Mouse (Mus musculus): Measurements from ENCODE around the gene Eda. TPM values are rescaled to one million over a fixed set of nuclear protein-coding genes. Genes with fewer than 3 reads are reported as not detected.

The Eda gene
- polyA plus RNA-seq (2015; fragmentation: Nextera tagmentation; extraction: Ambion mirVana) = 1.5 and 2.1 TPM in 2 replicates

- Histone ChIP-seq H3K4me2 (replicated peaks) (peak within 1 kb of the TSS; percentile 81), H3K27me3 (no peaks in the 10 kb centered on the region), H3K36me3 (no peaks in the 10 kb centered on the region), H3K4me1 (peaks cover 5% of the 10 kb centered on the region), H3K4me3 (peak within 1 kb of the TSS; percentile 59), H3K9me3 (no peaks in the 10 kb centered on the region), H3K27ac (replicated peaks) (peak within 1 kb of the TSS; percentile 52; the same call in 1 of the 2 replicates), H3K9ac (replicated peaks) (peak within 1 kb of the TSS; percentile 55)
- 17% methylated on average over 40 of the region's 49 CpGs for WGBS
- ATAC-seq (replicated peaks) = peak; percentile 98
Observed at GRCm38 (mm10) chrX:99975250-99975984, at the start of gene Eda. Eda (plus strand) TSS chrX:99975606.

- Histone ChIP-seq H3K4me3 (no peak overlapping the region), H3K27me3 (no peaks in the 10 kb centered on the region), H3K36me3 (no peaks in the 10 kb centered on the region), H3K9me3 (no peaks in the 10 kb centered on the region), H3K4me2 (replicated peaks) (no peak overlapping the region), H3K9ac (replicated peaks) (no peak overlapping the region), H3K4me1 (no peaks in the 10 kb centered on the region), H3K27ac (replicated peaks) (no peak overlapping the region)
- 68% methylated on average over 4 of the region's 4 CpGs for WGBS
- ATAC-seq (replicated peaks) = no peak
Observed at GRCm38 (mm10) chrX:99961002-99961401, 14.4 kb upstream of the Eda start.

- H3K4me3 ChIP-seq = no peak overlapping the region
- ATAC-seq (replicated peaks) = no peak
- 92% methylated on average over 1 of the region's 1 CpGs for WGBS
- H3K9ac ChIP-seq (replicated peaks) = no peak overlapping the region
- H3K9me3 ChIP-seq = no peaks in the 10 kb centered on the region
- no peaks in the 10 kb centered on the region for H3K4me1 ChIP-seq
- no peak overlapping the region for H3K27ac ChIP-seq (replicated peaks)
- H3K36me3 ChIP-seq = no peaks in the 10 kb centered on the region
- no peak overlapping the region for H3K4me2 ChIP-seq (replicated peaks)
- H3K27me3 ChIP-seq = no peaks in the 10 kb centered on the region
Observed at GRCm38 (mm10) chrX:99970111-99970510, 5.3 kb upstream of the Eda start.

- Histone ChIP-seq H3K36me3 (no peaks in the 10 kb centered on the region), H3K4me1 (peaks cover 5% of the 10 kb centered on the region), H3K9ac (replicated peaks) (no peak overlapping the region), H3K27ac (replicated peaks) (no peak overlapping the region), H3K4me2 (replicated peaks) (no peak overlapping the region; the same call in 1 of the 2 replicates), H3K27me3 (no peaks in the 10 kb centered on the region), H3K9me3 (no peaks in the 10 kb centered on the region), H3K4me3 (no peak overlapping the region)
- 46% methylated on average over 3 of the region's 3 CpGs for WGBS
- ATAC-seq (replicated peaks) = no peak
Observed at GRCm38 (mm10) chrX:99974381-99974780, 1.0 kb upstream of the Eda start.

- ATAC-seq (replicated peaks) = peak; percentile 61
- H3K27ac ChIP-seq (replicated peaks) = 0 out of 2 replicates have a peak overlapping the region, but pooled peaks have one; percentile 11
- peak overlapping the region; percentile 59 for H3K4me3 ChIP-seq
- no peaks in the 10 kb centered on the region for H3K9me3 ChIP-seq
- H3K9ac ChIP-seq (replicated peaks) = no peak overlapping the region
- WGBS = 29% methylated on average over 5 of the region's 5 CpGs
- peaks cover 5% of the 10 kb centered on the region for H3K4me1 ChIP-seq
- H3K27me3 ChIP-seq = no peaks in the 10 kb centered on the region
- H3K4me2 ChIP-seq (replicated peaks) = peak overlapping the region; percentile 81
- H3K36me3 ChIP-seq = no peaks in the 10 kb centered on the region
Observed at GRCm38 (mm10) chrX:99974803-99975202, 603 bp upstream of the Eda start.

GRCm38 (mm10) chrX:99975985-99976924 is 849 bp downstream of the Eda start:
- Histone ChIP-seq H3K27me3 (no peaks in the 10 kb centered on the region), H3K4me1 (peaks cover 5% of the 10 kb centered on the region), H3K9me3 (no peaks in the 10 kb centered on the region), H3K4me2 (replicated peaks) (peak overlapping the region; percentile 81), H3K9ac (replicated peaks) (peak overlapping the region; percentile 55), H3K36me3 (no peaks in the 10 kb centered on the region), H3K4me3 (peak overlapping the region; percentile 59), H3K27ac (replicated peaks) (no peak overlapping the region)
- 25% methylated on average over 48 of the region's 48 CpGs for WGBS
- ATAC-seq (replicated peaks) = peak; percentile 9

GRCm38 (mm10) chrX:99978354-99978753 is 2.9 kb downstream of the Eda start:
- 79% methylated on average over 2 of the region's 2 CpGs for WGBS
- Histone ChIP-seq H3K9me3 (no peaks in the 10 kb centered on the region), H3K36me3 (no peaks in the 10 kb centered on the region), H3K4me1 (peaks cover 5% of the 10 kb centered on the region), H3K9ac (replicated peaks) (no peak overlapping the region), H3K27ac (replicated peaks) (no peak overlapping the region), H3K27me3 (no peaks in the 10 kb centered on the region), H3K4me3 (no peak overlapping the region), H3K4me2 (replicated peaks) (no peak overlapping the region)
- no peak for ATAC-seq (replicated peaks)

GRCm38 (mm10) chrX:99993434-99993833 is 18.0 kb downstream of the Eda start:
- no peak overlapping the region for H3K9ac ChIP-seq (replicated peaks)
- H3K27ac ChIP-seq (replicated peaks) = no peak overlapping the region
- H3K4me2 ChIP-seq (replicated peaks) = no peak overlapping the region
- ATAC-seq (replicated peaks) = no peak
- 97% methylated on average over 1 of the region's 1 CpGs for WGBS
- no peak overlapping the region for H3K4me3 ChIP-seq
- no peaks in the 10 kb centered on the region for H3K27me3 ChIP-seq
- H3K9me3 ChIP-seq = no peaks in the 10 kb centered on the region
- H3K4me1 ChIP-seq = no peaks in the 10 kb centered on the region
- no peaks in the 10 kb centered on the region for H3K36me3 ChIP-seq

- H3K9me3 ChIP-seq = no peaks in the 10 kb centered on the region
- 92% methylated on average over 2 of the region's 2 CpGs for WGBS
- H3K36me3 ChIP-seq = no peaks in the 10 kb centered on the region
- no peak for ATAC-seq (replicated peaks)
- H3K4me2 ChIP-seq (replicated peaks) = no peak overlapping the region
- no peaks in the 10 kb centered on the region for H3K4me1 ChIP-seq
- no peak overlapping the region for H3K9ac ChIP-seq (replicated peaks)
- no peak overlapping the region for H3K4me3 ChIP-seq
- no peak overlapping the region for H3K27ac ChIP-seq (replicated peaks)
- H3K27me3 ChIP-seq = no peaks in the 10 kb centered on the region
Observed at GRCm38 (mm10) chrX:99999342-99999741, 23.9 kb downstream of the Eda start.

GRCm38 (mm10) chrX:100118362-100118761 is 143.0 kb downstream of the Eda start:
- no peak for ATAC-seq (replicated peaks)
- no peak overlapping the region for H3K9ac ChIP-seq (replicated peaks)
- no peaks in the 10 kb centered on the region for H3K36me3 ChIP-seq
- H3K4me2 ChIP-seq (replicated peaks) = no peak overlapping the region
- no peak overlapping the region for H3K27ac ChIP-seq (replicated peaks)
- WGBS = 63% methylated on average over 1 of the region's 1 CpGs
- no peaks in the 10 kb centered on the region for H3K4me1 ChIP-seq
- no peaks in the 10 kb centered on the region for H3K27me3 ChIP-seq
- no peaks in the 10 kb centered on the region for H3K9me3 ChIP-seq
- no peak overlapping the region for H3K4me3 ChIP-seq

- ATAC-seq (replicated peaks) = no peak
- 38% methylated on average over 2 of the region's 2 CpGs for WGBS
- no peak overlapping the region for H3K4me3 ChIP-seq
Observed at GRCm38 (mm10) chrX:100195286-100195685, 219.9 kb downstream of the Eda start.

GRCm38 (mm10) chrX:100313652-100314051 is 338.2 kb downstream of the Eda start:
- Histone ChIP-seq H3K4me1 (no peaks in the 10 kb centered on the region), H3K9ac (replicated peaks) (no peak overlapping the region), H3K27ac (replicated peaks) (no peak overlapping the region), H3K9me3 (no peaks in the 10 kb centered on the region), H3K27me3 (no peaks in the 10 kb centered on the region), H3K36me3 (no peaks in the 10 kb centered on the region), H3K4me2 (replicated peaks) (no peak overlapping the region), H3K4me3 (no peak overlapping the region)
- no peak for ATAC-seq (replicated peaks)

More at GRCm38 (mm10) chrX:100195286-100195685, 219.9 kb downstream of the Eda start:
- Histone ChIP-seq H3K4me2 (replicated peaks) (no peak overlapping the region), H3K27ac (replicated peaks) (no peak overlapping the region), H3K4me1 (no peaks in the 10 kb centered on the region), H3K36me3 (no peaks in the 10 kb centered on the region), H3K9me3 (no peaks in the 10 kb centered on the region), H3K27me3 (no peaks in the 10 kb centered on the region), H3K9ac (replicated peaks) (no peak overlapping the region)
